Mouse (Mus musculus) cerebellum, adult (tissue): ENCODE measurements around the gene Adipoq.
A peak's percentile ranks its signal among the peaks of the same experiment; 100 is the strongest.
"Not testable (repeated sequence)": the region's sequence is repeated elsewhere in the genome, so short reads cannot be mapped to it uniquely, and the experiment has no call there.

Source experiments
- ATAC-seq: cut with Nextera tagmentation; 2 replicates; pipeline ENCODE4 v1.9.2; 2017; ENCODE audit warnings: mild to moderate bottlenecking, moderate library complexity, mixed read lengths; ENCODE audit not compliant: insufficient number of reproducible peaks, low FRiP score, low TSS enrichment

Adipoq gene

DNA sequence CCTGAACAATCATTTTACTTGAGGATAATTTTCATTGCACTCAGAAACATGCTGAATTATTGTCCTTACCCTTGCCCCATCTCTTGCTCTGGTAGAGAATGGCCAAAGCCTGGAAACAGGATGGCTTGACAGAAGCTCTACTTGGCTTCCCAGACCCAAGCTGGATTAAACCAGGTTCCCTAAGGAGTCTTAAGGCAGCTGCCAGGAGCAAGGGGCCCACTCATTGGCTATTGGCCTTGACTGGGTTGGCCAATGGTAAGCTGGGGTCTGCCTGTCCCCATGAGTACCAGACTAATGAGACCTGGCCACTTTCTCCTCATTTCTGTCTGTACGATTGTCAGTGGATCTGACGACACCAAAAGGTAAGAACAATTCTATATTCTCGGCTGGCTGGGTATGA, at the start of gene Adipoq:
Gene Adipoq, plus strand, starts transcription at position 257 of the 400 bp plus-strand sequence.
- ATAC-seq, result no peak

- ATAC-seq, result not testable (repeated sequence)
Observed at GRCm38 (mm10) chr16:23096886-23097285, 49.5 kb upstream of the Adipoq start.

DNA sequence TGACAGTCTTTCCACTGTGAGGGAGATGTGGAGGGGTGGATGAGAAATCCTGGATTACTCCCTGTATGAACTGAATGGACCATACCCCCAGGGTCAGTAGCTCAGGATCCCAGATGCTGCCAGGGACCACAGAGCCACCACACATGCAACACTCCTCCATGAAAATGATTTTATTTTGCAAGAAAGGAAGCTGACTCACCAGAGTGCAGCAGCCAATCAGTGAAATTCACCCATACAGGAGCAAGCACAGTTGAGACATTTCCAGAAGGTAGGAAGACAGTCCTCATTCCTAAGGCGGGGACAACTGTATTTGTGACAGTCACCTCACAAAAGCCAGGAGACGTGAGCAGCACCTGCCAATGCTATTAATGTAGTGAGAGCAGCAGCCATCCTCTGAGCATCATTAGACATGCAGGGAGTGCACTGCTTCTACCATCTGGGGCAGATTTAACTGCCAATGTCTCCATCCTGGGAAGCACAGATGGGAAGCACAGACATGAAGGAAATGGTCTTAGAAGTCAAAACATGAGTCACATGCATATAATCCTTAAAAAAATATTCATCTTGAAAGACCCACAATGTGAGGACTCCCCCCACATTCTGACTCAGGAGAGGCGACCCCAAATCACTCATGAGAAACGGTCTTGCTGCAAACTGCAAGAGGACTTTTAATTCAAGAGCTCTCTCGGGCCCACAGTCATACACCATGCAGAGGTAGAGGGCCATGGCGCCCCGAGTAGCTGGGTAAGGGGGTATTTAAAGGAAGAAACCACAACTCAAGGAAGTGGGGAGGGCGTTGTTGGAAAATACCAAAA, 48.8 kb upstream of the Adipoq start:
- not testable (repeated sequence) for ATAC-seq

GRCm38 (mm10) chr16:23098105-23098452, 48.3 kb upstream of the Adipoq start:
- ATAC-seq, result not testable (repeated sequence)

- ATAC-seq, result no peak
Observed at GRCm38 (mm10) chr16:23099632-23100031, 46.7 kb upstream of the Adipoq start.

DNA sequence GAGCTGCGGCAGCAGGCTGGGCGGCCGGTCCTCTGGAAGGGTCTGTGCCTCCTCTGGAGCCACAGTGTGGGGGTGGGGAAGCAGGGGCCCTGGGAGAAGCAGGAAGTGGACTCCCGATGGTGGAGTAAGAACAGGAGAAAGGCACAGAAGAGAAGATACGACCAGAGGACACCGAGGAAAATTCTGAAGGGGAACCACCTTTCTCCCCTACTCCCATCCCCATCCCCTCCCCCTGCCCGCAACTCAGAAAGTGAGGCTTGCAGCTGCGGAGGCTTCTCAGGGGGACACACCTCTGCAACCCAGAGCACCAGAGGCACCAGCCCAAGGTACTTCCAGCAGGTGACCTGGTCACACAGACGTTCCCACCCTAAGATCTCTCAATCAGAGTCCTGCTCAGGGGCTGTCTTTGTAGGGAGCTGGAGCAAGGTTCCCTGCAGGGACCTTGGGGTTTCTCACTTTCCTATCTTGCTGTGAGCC, 46.2 kb upstream of the Adipoq start:
- no peak for ATAC-seq

DNA sequence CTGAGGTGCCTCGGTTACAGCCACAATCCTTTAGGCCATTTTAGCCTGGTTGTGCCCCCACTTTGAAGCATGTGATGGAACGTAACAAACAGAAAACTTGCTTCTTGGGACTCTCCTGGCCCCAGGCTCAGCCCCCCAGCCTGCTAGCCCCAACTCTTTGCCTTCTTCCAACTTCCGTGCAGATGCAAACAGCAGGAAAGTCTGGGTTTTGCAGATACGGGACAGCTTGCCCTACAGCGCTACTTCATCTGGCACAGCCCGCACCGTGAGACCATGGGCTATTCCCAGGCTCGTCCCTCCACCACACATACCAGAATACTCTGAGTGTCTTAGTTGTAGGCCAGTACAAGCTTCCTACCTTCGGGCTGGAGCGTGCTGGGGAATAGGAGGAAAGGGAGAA, 45.7 kb upstream of the Adipoq start:
- no peak for ATAC-seq

DNA sequence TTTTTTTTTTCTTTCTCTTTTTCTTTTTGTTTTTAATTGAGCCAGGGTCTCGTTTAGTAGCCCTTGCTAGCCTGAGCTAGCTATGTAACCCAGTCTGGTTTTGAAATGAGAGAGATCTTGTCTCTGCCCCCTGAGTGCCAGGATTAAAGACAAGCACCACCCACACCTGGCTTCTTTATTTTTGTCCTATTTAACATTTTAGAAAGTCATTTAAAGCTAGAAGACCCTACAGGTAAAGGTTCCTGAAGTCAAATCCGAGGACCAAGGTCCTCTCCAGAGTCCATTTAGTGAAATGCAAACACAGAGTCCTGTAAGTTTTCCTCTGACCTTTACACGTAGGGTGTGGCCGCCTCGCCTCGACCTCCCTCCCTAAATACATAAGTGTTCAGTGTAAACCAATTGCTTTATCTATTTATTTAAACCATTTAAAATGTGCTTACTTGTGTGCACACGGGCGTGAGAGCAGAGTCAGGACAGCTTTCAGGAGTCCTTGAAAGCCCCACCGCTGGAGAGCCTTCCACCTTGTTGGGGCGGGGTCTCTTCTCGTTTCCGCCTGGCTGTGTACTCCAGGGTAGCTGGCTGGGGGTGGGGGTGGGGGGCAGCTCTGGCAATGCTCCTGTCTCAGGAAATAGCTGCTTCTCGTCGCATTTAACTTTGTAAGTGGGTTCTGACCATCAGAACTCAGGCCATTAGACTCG, 43.8 kb upstream of the Adipoq start:
- ATAC-seq, result no peak

- no peak for ATAC-seq
Observed at GRCm38 (mm10) chr16:23103038-23103745, 43.1 kb upstream of the Adipoq start.

DNA sequence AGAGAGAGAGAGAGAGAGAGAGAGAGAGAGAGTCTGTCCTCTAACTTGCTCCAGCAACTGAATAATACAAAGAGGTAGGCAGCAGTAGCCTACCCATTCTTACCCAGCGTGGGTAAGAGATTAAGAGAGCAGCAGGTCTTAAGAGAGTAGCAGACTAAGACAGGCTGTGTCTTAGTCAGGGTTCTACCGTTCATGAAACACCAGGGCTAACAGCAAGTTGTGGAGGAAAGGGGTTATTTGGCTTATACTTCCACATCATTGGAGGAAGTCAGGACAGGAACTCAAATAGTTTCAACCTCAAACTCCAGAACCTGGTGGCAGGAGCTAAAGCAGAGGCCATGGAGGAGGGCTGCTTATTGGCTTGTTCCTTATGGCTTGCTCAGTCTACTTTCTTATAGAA, 42.5 kb upstream of the Adipoq start:
- no peak for ATAC-seq

DNA sequence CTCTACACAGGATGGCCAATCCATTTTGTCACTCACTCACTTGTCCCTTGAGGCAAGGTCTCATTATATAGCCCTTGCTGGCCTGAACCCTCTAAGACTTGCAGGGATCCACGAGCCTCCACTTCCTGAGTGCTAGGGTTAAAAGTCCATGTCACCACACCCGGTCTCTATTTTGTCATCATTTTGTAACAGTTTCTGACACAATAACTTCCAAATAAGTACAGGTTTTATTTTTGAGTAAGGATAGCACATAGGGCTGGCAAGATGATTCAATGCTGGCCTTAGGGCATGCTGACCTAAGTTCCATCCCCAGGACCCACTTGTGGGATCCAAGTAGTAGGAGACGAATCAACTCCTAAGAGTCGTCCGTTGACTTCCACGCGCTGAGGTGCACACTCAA, 40.2 kb upstream of the Adipoq start:
- no peak for ATAC-seq

DNA sequence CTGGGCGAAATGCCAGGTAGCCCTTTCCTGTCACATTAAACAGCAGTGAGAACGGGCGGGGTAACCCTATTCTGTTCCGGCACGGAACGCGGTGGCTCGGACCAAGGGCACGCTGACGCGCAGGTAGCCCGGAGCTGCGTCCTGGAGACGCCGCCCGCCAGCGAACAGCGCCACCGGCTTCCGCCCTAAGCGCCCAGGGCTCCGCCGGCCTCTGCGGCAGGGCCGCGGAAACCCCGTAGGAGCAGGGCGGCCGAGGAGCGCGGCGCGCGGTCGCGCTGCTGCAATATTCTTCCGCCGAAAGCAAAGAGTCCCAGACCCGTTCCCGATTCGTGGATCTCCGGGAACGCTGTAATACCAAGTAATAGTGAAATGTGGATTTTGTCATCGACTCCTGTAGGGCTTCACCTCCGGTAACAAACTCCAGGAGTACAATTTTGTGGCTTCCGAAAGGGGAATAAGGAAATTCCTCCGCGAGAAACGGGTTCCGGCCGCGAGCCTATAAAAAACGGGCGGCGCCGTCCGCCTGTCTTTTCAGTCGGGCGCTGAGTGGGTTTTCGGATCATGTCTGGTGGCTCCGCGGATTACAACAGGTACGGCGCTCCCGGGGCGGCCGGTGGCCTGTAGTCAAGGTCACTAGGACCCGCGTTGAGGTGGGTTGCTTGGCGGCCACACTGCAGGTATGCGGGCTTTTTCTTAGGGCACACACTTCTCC, 38.9 kb upstream of the Adipoq start, which contains the start of gene Eif4a2:
Gene Eif4a2, plus strand, starts transcription at position 214 of the 712 bp plus-strand sequence.
- peak; percentile 96 for ATAC-seq

- peak; percentile 83 for ATAC-seq
Observed at GRCm38 (mm10) chr16:23107946-23108759, 38.2 kb upstream of the Adipoq start.

DNA sequence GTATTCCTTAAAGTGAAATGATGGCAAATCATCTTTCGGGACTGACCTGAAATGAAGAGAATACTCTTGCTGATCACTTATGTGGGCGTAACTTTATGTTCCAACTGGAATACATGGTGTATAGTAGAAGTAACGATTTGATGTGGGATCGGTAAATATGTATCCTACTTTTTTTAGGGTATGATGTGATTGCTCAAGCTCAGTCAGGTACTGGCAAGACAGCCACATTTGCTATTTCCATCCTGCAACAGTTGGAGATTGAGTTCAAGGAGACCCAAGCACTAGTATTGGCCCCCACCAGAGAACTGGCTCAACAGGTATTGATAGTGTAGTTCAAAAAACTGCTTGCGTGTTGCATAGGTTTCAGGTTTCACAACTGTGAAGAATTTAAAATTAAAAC, 37.4 kb upstream of the Adipoq start:
- ATAC-seq, result no peak

GRCm38 (mm10) chr16:23109350-23110280, 36.7 kb upstream of the Adipoq start:
- no peak for ATAC-seq

- no peak for ATAC-seq
Observed at GRCm38 (mm10) chr16:23112348-23112747, 34.0 kb upstream of the Adipoq start.

DNA sequence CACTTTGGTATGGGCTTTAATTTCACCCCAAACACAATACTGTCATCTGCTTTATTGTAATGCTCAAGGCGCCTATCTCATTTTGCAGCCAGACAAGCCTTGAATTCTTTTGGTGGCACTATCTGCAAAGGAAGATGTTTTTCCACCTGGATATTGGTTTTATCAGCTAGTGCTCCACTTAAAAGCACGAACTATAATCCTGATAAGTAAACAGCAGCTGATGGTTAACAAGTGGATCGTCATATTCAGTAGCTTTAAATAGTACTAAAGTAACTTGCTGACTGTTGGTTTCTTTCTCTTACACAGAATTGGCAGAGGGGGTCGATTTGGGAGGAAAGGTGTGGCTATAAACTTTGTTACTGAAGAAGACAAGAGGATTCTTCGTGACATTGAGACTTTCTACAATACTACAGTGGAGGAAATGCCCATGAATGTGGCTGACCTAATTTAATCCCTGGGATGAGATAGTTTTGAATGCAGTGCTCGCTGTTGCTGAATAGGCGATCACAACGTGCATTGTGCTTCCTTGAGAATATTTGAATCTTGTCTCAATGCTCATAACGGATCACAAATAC, 33.4 kb upstream of the Adipoq start:
- no peak for ATAC-seq

- ATAC-seq, result no peak
Observed at GRCm38 (mm10) chr16:23113903-23114302, 32.4 kb upstream of the Adipoq start.
